Mouse (Mus musculus): ENCODE measurements at regions not wholly inside any gene's neighbourhood (a gene's known extent, or its start where the extent isn't known, plus 50 kb on each side); places are given as distances from the start of the nearest gene placed in this dataset.

- DNase-seq (ENCODE audit: extremely low spot score, low spot score), result no peak
Measured at GRCm38 (mm10) chr2:55817273-55817672, 381.5 kb downstream of the Kcnj3 start.

GRCm38 (mm10) chr2:55818220-55818619 is 382.4 kb downstream of the Kcnj3 start:
- no peak for DNase-seq (ENCODE audit: extremely low spot score, low spot score)

GRCm38 (mm10) chr2:55822726-55823125 is 387.0 kb downstream of the Kcnj3 start:
- DNase-seq (ENCODE audit: extremely low spot score, low spot score), result no peak

- peak; percentile 14 for DNase-seq (ENCODE audit: extremely low spot score, low spot score)
Measured at GRCm38 (mm10) chr2:55841521-55841920, 405.8 kb downstream of the Kcnj3 start.

- DNase-seq (ENCODE audit: extremely low spot score, low spot score), result no peak
Measured at GRCm38 (mm10) chr2:55846832-55847382, 411.1 kb downstream of the Kcnj3 start.

GRCm38 (mm10) chr2:55862479-55862878 is 426.7 kb downstream of the Kcnj3 start:
- no peak for DNase-seq (ENCODE audit: extremely low spot score, low spot score)

- no peak for DNase-seq (ENCODE audit: extremely low spot score, low spot score)
Measured at GRCm38 (mm10) chr2:55889976-55890375, 454.2 kb downstream of the Kcnj3 start.

GRCm38 (mm10) chr2:55892821-55893535 is 457.2 kb downstream of the Kcnj3 start:
- DNase-seq (ENCODE audit: extremely low spot score, low spot score), result no peak

- no peak for DNase-seq (ENCODE audit: extremely low spot score, low spot score)
Measured at GRCm38 (mm10) chr2:55920294-55920693, 484.5 kb downstream of the Kcnj3 start.

Measured in neural tube, embryonic 10.5 days (tissue).